Mouse (Mus musculus) left cerebral cortex, adult 8-10 months (tissue): ENCODE results near the gene Fnip2. TPM values are rescaled to one million over a fixed set of nuclear protein-coding genes. Genes with fewer than 3 reads are reported as not detected.

Experiments
- DNase-seq, 2 experiments: peaks; one replicate each; pipeline ENCODE4 v3.0.0; 2022; ENCODE audit warnings: low spot score in 2 of 2
- total RNA-seq, 4 experiments: library from RNA; stranded (reverse); gene quantifications; 2 replicates each; pipeline ENCODE4 v1.2.4; 2022

The Fnip2 gene
- total RNA-seq, 4 experiments from 2014 or later: 18.4 to 25.9 (median 21.7) TPM

DNA sequence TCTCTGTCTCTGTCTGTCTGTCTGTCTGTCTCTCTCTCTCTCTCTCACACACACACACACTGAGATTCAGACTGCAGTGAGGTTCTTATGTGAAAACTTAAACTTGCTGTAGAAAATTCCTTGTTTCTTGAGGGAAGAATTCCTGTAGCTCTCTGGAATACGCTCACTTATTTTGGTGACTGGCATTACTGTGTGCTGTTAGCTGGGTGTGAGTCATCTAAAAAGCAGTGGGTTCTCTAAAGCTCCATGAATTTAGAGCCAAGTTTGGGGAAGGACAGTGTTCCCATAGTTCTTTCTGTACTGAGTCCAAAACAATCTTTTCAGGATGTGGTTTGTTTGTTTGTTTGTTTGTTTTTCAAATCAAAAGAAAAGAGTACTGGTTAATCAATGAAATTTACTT, 142.2 kb downstream of the Fnip2 start:
- DNase-seq: no peak

DNA sequence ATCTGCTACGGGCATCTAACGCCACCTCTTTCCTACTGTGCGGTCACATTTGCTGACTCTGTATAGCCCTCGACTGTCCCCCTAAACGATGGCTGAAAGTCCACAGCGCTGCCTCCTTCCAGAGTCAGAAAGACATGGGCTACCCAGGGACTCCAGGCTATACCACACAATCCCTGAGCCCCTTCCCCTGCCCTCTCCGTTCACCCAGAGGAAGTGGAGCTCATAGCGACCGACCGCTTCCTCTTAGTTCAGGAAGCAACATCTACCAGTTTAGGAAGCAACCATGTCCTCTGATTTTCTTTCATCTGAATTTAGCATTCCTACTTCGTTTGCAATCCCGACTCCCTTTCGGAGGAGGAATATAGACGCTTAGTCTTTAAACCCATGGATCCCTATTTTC, 148.7 kb downstream of the Fnip2 start:
- DNase-seq: no peak

DNA sequence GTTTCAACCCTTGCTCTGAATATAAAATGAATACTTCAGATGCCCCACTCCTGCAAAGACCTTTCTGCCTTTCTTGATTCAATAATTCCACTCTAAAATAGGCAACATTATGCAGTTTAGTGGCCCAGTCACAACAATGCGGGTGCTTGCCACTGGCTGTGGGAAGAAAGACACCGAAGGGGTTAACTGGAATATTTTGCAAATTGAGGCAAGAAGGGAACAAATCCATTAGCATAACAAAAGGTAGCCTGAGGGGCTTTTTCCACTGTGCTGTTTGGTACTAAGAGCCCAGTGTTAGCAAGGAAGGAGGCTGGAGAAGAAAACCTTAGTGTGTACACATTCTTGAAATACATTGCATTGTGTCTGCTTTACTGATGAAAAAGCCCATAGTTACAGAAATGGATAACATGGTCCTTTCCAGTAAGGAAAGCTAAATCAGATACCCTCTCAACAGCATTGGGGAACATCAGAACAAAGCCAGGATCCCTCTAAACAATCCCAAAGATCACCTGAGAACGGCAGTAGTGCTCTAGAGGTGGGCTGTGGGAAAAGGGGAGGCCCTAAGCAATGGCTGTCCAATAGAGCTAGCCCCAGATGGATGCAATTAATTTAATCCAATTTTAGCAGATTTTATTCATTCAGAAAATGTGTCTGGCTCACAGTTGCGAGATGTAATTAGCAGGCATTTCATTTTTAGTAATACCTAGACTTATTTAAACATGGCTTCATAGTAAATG, 150.5 kb downstream of the Fnip2 start:
- no peak for DNase-seq

DNA sequence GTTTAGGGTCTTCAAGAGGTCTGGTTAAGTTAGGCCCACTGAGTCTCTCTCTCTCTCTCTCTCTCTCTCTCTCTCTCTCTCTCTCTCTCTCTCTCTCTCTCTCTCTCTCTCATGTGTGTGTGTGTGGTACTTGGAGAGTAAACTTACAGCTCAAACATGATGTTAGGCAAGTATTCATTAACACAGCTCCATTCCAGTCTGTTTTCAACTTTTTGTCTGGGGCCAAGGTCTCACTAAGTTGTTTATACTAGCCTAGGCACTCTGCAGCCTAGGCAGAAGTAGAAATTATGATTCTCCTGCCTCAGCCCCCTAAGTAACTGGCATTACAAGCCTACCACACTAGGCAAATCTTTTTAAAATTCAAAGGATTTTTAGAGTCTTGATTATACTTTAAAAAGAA, 151.7 kb downstream of the Fnip2 start:
- DNase-seq: no peak

DNA sequence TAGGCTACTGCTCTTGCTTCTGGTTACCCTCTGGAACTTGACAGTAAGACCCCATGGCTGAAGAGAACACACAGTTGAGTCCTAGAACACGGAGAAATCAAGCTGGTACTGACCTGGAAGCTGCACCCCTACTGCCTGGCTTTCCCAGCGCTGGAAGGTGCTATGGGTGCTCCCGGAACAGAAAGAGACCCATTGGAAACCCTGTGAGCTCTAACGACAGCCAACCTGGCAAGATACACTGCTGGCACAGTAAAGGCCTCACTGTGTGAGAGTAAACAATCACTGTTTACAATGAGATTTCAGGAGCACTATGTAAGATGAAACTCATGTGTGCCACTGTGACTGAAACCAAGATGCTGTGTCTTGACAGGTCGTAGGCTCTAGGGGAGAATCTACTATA, 152.5 kb downstream of the Fnip2 start:
- no peak for DNase-seq

DNA sequence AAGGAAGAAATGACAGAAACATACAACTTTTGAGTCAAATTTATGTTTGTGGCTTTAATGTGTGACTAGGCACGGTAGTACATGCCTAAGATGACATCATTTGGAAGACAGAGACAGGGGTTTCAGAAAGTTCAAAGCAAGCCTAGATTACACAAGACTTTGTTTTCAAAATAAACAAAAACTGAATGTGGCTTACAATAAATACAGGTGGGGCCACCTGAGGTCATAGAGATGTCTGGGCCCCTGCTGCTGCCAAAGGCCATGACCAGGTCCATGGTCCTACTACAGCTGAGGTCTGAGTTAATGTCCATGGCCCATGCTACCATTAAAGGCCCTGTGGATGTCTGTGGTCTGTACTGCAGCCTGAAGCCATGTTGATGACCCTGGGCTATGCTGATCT, 154.1 kb downstream of the Fnip2 start:
- no peak for DNase-seq

DNA sequence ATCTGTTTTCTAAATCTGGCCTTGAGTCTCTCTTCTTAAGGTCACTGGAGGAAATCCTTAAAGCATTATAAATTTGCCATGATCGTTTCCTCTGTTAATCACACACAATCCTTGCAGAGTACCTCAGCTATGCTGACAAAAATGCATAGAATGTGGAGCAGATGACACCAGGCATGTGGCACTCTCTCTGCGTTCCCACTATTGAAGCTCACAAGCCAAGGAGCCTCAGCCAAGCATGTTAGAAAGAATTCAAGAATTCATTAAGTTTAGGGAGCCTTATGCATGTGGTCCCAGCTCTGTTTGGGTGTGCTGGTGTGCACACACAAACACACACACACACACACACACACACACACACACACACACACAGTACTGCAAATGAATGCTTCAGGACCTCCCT, 155.9 kb downstream of the Fnip2 start:
- DNase-seq: no peak

DNA sequence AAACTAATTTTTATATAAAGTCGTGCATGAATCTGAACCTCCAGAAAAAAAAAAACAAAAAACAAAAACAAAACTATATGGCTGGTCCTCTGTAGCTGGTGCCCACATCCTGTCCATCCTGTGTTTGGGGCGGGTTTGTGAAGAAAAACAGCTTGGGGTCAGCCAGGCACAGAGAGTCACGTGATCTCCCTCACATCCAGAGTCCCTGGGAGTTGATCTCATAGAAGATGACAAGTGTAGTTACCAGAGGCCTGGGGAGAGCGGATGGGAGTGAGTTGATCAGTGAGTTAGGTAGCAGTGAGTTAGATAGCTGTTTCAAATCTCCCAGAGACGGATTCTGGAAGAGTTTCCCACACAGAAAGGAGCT, 157.0 kb downstream of the Fnip2 start:
- no peak for DNase-seq

DNA sequence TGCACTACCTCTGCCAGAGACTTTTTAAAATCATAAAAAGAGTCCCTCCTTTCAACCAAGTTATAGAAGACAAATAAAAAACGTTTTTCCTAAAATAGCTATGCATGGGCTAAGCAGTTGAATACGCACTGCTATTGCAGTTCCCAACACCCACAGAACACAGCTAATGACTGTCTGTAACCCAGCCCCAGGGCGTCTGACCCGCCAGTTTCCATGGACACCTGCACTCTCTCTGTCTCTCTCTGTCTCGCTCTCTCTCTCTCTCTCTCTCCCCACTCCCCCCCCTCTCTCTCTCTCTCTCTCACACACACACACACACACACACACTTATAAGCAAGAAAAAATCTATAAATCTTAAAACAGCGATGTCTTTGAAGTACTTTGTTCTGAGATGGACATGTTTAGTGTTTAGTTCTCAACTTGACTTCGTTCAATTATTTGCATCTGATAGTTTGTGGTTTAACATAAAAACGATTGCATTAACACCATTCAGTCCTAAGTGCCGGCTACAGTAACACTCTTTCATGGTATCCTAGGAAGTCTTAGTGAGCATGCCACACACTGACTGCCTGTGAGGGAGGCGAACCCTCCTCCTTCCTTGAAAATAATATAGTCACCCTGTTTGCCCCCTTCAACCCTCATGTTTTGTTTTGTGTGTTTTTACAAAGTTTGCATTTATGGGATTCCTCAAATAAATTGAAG, 157.5 kb downstream of the Fnip2 start:
- DNase-seq: no peak

DNA sequence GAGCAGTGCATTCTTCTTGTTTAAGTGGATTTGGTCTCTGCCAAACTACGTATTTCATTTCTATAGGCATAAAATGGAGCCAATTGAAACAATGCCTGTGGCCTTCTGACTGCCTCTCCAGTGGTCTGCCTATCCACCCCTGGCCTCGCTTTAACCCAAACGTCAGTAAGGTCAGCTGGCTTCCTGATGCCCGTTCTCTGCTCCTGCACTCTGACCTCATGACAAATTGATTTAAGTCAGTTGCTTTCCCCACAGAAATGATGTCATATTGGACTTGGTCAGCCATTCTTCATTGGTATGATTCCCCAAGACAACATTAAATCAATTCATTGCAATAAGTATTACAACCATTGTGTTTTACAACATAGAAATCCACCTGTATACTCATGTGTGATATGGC, 159.1 kb downstream of the Fnip2 start:
- DNase-seq: no peak

Other genes with a start within 250 kb of the Fnip2 start
- not detected for gene Gm17359, start 231.1 kb downstream of the Fnip2 start, total RNA-seq
- 10 to 100 TPM; 60.5 to 75.1 (median 64.0) TPM for gene Ppid, start 23.5 kb upstream of the Fnip2 start, total RNA-seq
- 1 to 10 TPM; 1.1 to 1.4 (median 1.2) TPM for gene 4930579G24Rik, start 61.3 kb upstream of the Fnip2 start, total RNA-seq
- 10 to 100 TPM; 23.1 to 28.2 (median 25.4) TPM for gene Etfdh, start 61.7 kb upstream of the Fnip2 start, total RNA-seq
- 10 to 100 TPM; 14.1 to 16.4 (median 15.6) TPM for gene Rxfp1, start 170.1 kb upstream of the Fnip2 start, total RNA-seq